Mouse (Mus musculus): ENCODE measurements at regions not wholly inside any gene's neighbourhood (a gene's known extent, or its start where the extent isn't known, plus 50 kb on each side); places are given as distances from the start of the nearest gene placed in this dataset.

GRCm38 (mm10) chr8:115856816-115857215, 149.2 kb upstream of the Maf start:
- TF ChIP-seq CTCF (IDR thresholded peaks at IDR 0.05; ENCODE audit: low read depth) = no peak
- Histone ChIP-seq H3K4me3 (ENCODE audit: low read depth, low read length) (no peak overlapping the region), H3K9ac (no peak overlapping the region), H3K27ac (ENCODE audit: low read depth, low read length) (no peak overlapping the region), H3K9me3 (ENCODE audit: low read length) (no peaks in the 10 kb centered on the region), H3K4me2 (ENCODE audit: low read depth) (no peak overlapping the region), H3K36me3 (ENCODE audit: insufficient read depth) (no peaks in the 10 kb centered on the region), H3K27me3 (ENCODE audit: insufficient read depth, low read length) (no peaks in the 10 kb centered on the region), H3K4me1 (ENCODE audit: insufficient read depth) (no peaks in the 10 kb centered on the region)
- WGBS = 90% methylated on average over 10 of the region's 10 CpGs
- ATAC-seq (no peak), DNase-seq (no peak)

GRCm38 (mm10) chr8:115855934-115856629, 148.5 kb upstream of the Maf start:
- no peaks in the 10 kb centered on the region for H3K36me3 ChIP-seq (ENCODE audit: insufficient read depth)
- H3K4me3 ChIP-seq (ENCODE audit: low read depth, low read length) = no peak overlapping the region
- no peaks in the 10 kb centered on the region for H3K27me3 ChIP-seq (ENCODE audit: insufficient read depth, low read length)
- DNase-seq (no peak), ATAC-seq (no peak)
- H3K4me1 ChIP-seq (ENCODE audit: insufficient read depth) = no peaks in the 10 kb centered on the region
- H3K4me2 ChIP-seq (ENCODE audit: low read depth) = no peak overlapping the region
- H3K9ac ChIP-seq = no peak overlapping the region
- no peak overlapping the region for H3K27ac ChIP-seq (ENCODE audit: low read depth, low read length)
- WGBS = 96% methylated on average over 8 of the region's 8 CpGs
- no peak for TF ChIP-seq CTCF (IDR thresholded peaks at IDR 0.05; ENCODE audit: low read depth)
- H3K9me3 ChIP-seq (ENCODE audit: low read length) = no peaks in the 10 kb centered on the region

DNA sequence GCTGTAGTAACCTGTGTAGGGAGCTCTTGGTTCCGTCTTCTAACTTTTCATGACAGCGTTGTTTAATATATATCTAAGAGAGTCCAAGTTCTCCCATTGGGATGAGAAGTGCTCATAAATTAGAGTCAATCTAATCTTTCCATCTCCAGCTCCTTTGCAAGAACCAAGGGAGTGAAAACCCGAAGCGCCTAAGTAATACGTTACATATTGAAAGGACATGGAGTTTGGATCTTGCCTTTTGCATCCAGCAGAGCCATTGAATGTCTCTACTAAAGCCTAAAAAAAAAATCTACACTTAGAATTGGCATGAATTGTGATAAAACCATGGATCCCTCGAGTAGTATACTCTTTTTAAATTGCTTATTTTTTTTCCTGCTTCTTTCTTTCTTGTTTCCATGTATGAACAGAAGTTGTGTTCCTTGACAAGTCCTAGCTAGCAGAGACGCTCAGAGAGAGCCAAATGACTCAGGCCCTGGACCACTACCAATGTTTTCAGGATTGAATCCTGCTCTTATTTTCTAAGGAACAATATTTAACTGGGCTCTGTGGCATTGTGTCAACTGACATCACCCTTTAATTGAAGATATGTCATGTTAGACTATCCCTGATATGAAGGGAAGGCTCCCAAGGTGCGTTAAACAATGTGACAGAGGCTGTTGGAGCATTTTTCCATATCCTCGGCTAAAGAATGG, 146.8 kb upstream of the Maf start:
- no peaks in the 10 kb centered on the region for H3K9me3 ChIP-seq (ENCODE audit: low read length)
- DNase-seq (no peak), ATAC-seq (no peak)
- WGBS = 80% methylated on average over 9 of the region's 9 CpGs
- no peak overlapping the region for H3K9ac ChIP-seq
- H3K27ac ChIP-seq (ENCODE audit: low read depth, low read length) = no peak overlapping the region
- no peak overlapping the region for H3K4me3 ChIP-seq (ENCODE audit: low read depth, low read length)
- no peaks in the 10 kb centered on the region for H3K36me3 ChIP-seq (ENCODE audit: insufficient read depth)
- H3K27me3 ChIP-seq (ENCODE audit: insufficient read depth, low read length) = no peaks in the 10 kb centered on the region
- H3K4me2 ChIP-seq (ENCODE audit: low read depth) = no peak overlapping the region
- no peaks in the 10 kb centered on the region for H3K4me1 ChIP-seq (ENCODE audit: insufficient read depth)
- no peak for TF ChIP-seq CTCF (IDR thresholded peaks at IDR 0.05; ENCODE audit: low read depth)

GRCm38 (mm10) chr8:115850552-115850951, 143.0 kb upstream of the Maf start:
- ATAC-seq = no peak
- no peaks in the 10 kb centered on the region for H3K4me1 ChIP-seq (ENCODE audit: insufficient read depth)
- H3K9ac ChIP-seq = no peak overlapping the region
- DNase-seq = no peak
- no peaks in the 10 kb centered on the region for H3K9me3 ChIP-seq (ENCODE audit: low read length)
- no peak overlapping the region for H3K27ac ChIP-seq (ENCODE audit: low read depth, low read length)
- no peak overlapping the region for H3K4me2 ChIP-seq (ENCODE audit: low read depth)
- H3K27me3 ChIP-seq (ENCODE audit: insufficient read depth, low read length) = no peaks in the 10 kb centered on the region
- WGBS = 73% methylated on average over 1 of the region's 1 CpGs
- no peaks in the 10 kb centered on the region for H3K36me3 ChIP-seq (ENCODE audit: insufficient read depth)
- no peak overlapping the region for H3K4me3 ChIP-seq (ENCODE audit: low read depth, low read length)
- no peak for TF ChIP-seq CTCF (IDR thresholded peaks at IDR 0.05; ENCODE audit: low read depth)

DNA sequence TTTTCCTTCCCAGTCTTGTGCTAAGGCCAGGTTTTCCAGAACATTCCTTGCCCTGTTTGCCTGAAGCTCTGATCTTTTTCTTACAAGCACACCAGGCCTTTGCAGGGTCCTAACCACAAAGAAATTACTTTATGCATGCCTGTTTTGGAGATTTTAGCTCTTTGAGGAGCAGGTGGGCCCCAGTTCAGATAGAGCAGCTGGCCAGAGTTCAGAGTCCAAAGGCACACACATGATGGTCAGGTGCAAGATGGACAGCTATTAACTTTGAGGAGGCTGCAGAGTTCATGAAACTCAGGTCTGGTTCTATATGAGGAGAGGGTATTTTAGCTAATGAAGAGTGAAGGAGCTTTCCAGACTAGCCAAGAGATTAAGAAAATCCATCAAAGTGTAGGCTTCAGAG, 125.8 kb upstream of the Maf start:
- Histone ChIP-seq H3K27ac (ENCODE audit: low read depth, low read length) (no peak overlapping the region), H3K9ac (no peak overlapping the region), H3K27me3 (ENCODE audit: insufficient read depth, low read length) (no peaks in the 10 kb centered on the region), H3K9me3 (ENCODE audit: low read length) (no peaks in the 10 kb centered on the region), H3K4me1 (ENCODE audit: insufficient read depth) (no peaks in the 10 kb centered on the region), H3K4me2 (ENCODE audit: low read depth) (no peak overlapping the region), H3K36me3 (ENCODE audit: insufficient read depth) (no peaks in the 10 kb centered on the region), H3K4me3 (ENCODE audit: low read depth, low read length) (no peak overlapping the region)
- no peak for DNase-seq
- no peak for TF ChIP-seq CTCF (IDR thresholded peaks at IDR 0.05; ENCODE audit: low read depth)
- ATAC-seq = no peak

GRCm38 (mm10) chr8:115831675-115832074, 124.1 kb upstream of the Maf start:
- H3K27me3 ChIP-seq (ENCODE audit: insufficient read depth, low read length) = no peaks in the 10 kb centered on the region
- 9% methylated on average over 1 of the region's 1 CpGs for WGBS
- H3K9me3 ChIP-seq (ENCODE audit: low read length) = no peaks in the 10 kb centered on the region
- H3K4me2 ChIP-seq (ENCODE audit: low read depth) = no peak overlapping the region
- DNase-seq = no peak
- no peak overlapping the region for H3K4me3 ChIP-seq (ENCODE audit: low read depth, low read length)
- no peaks in the 10 kb centered on the region for H3K36me3 ChIP-seq (ENCODE audit: insufficient read depth)
- ATAC-seq = no peak
- no peaks in the 10 kb centered on the region for H3K4me1 ChIP-seq (ENCODE audit: insufficient read depth)
- no peak overlapping the region for H3K27ac ChIP-seq (ENCODE audit: low read depth, low read length)
- TF ChIP-seq CTCF (IDR thresholded peaks at IDR 0.05; ENCODE audit: low read depth) = no peak
- no peak overlapping the region for H3K9ac ChIP-seq

DNA sequence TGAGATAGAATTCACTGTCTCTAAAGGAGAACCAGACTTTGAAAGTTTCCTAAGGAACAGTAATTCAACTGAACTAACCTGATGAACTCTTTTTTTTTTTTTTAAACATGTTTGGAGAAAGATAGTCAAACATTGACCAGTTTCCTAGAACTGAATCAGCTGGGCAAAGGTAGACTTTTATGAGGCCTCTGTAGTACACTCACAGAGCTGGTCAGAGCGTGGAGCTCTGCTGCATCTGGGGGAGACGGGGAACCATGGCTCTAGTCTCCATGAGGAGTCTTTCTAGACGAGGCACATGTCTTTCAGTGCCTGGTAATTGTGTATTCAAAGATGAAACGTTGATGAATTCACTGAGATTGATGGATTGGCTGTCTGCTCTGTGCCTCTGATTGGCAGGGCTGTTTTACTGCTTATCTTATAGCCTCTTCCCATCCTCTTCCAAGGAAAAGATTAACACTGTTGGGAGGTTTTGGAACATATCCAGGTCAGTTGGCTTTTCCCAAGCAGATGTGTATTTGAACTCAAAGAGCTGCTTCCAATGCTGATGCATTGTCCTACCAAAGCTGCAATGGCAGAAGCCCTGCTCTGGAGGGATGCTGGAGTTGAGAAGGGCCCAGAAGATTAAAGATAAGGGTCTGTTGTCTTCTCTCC, 122.5 kb upstream of the Maf start:
- ATAC-seq = no peak
- H3K4me1 ChIP-seq (ENCODE audit: insufficient read depth) = no peaks in the 10 kb centered on the region
- WGBS = 57% methylated on average over 4 of the region's 4 CpGs

More for the DNA sequence above, 122.5 kb upstream of the Maf start:
- Histone ChIP-seq H3K9me3 (ENCODE audit: low read length) (no peaks in the 10 kb centered on the region), H3K9ac (no peak overlapping the region), H3K4me2 (ENCODE audit: low read depth) (no peak overlapping the region), H3K27me3 (ENCODE audit: insufficient read depth, low read length) (no peaks in the 10 kb centered on the region), H3K27ac (ENCODE audit: low read depth, low read length) (no peak overlapping the region), H3K4me3 (ENCODE audit: low read depth, low read length) (no peak overlapping the region), H3K36me3 (ENCODE audit: insufficient read depth) (no peaks in the 10 kb centered on the region)
- DNase-seq = no peak
- no peak for TF ChIP-seq CTCF (IDR thresholded peaks at IDR 0.05; ENCODE audit: low read depth)

Measured in forebrain, postnatal 0 days (tissue).